Mouse (Mus musculus) kidney, postnatal 4 days (tissue): ENCODE measurements around the gene Mast4.

Source experiments
- DNase-seq, 2 experiments: peaks; one replicate each; pipeline ENCODE4 v3.0.0; 2021; ENCODE audit warnings: mixed read lengths in 2 of 2

Gene Mast4

DNA sequence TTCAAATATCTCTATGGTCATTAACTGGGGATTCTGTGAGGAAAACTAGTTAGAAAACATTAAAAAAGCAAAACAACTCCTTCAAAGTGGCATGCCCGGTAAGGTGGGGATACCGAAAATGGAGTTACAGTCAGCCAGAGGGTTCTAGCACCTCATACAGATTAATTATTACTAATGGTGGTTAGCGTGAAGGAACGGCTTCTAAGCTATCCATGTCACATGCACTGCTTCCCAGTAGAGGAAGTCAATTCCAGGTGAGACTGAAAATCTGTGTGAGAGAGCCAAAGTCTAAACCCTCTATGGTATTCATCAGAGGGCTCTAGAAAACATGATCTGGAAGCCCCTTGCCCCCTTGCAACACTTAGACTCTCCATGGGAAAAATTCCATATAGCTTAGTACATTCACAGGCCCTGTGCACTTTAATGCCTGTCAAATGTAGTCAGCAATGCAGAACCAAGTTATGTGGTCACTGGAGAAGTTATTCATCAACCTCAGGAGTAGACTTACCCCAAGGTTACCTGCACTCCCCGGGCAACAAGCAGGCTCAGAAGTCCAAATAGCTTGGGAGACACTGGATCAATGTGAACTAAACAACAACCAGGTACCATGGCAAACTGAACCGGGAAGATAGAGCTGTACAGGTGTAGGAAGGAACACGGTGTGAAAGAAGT is 96.1 kb downstream of the Mast4 start:
- DNase-seq = peak; percentile 24 to 67

DNA sequence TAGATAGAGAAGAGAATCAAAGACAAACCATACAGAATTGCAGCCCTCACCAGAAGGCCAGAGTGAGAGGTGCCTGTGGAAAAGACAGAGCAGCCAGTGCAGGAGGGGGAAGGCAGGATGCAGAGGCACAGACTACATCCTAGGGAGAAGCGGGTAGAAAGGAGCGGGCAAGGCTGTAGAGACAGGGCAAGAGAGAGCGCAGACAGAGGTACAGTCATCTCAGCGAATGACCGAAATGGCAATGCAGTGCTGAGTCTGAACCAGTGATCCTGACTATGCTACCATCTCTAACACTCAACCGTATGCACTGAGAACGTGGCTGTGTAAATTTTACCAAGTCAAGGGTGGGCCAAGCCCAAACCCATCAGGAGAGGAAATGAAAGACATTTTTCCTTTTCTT is 102.1 kb downstream of the Mast4 start:
- DNase-seq = no peak

DNA sequence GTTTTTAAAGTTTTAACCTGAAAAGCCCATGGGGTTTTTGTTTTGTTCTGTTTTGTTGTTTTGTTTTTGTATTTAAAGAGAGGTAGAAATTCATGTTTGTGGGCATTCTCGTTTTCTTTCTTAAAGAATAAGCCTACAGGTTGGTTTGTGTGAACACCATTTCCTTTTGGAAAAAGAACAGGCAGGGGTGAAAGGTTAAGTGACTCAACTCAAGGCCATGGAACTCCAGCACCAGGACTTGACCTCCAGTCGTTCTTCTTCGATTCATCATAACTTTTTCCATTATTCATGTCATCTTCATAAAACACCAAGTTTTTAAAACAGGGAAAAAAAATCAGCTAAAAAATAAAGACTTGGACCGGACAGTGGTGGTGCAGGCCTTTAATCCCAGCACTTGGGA is 105.2 kb downstream of the Mast4 start:
- no peak for DNase-seq

DNA sequence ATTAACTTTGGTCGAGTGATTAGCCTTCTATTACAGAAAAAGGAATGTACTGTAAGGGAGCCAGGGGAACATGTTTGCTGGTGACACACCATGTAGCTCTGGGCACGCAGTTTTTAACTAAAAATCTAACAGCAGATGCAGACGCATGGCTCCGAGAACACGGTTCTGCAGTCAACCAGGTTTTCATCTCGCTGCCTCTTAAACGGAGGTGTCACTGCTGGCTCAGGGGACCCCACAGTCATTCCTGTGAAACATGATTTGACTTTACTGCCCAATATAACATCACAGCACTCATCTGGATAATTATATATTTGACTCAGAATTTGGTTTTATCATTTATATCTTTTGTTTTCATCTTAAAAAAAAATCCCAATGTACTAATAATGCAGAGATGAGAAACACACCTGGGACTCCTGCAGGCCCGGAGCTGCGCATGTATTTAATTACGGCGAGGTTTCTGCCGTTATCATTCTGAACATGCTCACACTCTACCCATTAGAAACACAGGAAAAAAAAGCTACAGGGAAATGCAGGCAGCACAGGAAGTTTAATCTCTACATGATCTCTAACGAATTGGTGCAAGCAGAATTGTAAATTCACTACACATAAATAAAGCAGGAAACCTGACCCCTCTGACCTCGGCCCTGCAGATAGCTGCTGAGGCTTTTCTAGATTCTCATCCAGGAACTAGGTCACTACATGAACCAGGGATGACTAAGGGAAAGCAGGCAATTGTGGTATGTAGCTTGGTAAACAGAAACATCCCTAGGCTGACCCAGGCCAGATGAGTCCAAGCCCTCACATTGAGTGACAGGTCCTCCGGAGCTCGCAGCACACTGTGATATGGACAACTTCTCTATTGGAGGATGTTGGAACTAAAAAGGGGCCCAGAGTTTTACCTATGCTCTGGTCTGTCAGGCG is 108.1 kb downstream of the Mast4 start:
- peak; percentile 32 to 50 for DNase-seq

DNA sequence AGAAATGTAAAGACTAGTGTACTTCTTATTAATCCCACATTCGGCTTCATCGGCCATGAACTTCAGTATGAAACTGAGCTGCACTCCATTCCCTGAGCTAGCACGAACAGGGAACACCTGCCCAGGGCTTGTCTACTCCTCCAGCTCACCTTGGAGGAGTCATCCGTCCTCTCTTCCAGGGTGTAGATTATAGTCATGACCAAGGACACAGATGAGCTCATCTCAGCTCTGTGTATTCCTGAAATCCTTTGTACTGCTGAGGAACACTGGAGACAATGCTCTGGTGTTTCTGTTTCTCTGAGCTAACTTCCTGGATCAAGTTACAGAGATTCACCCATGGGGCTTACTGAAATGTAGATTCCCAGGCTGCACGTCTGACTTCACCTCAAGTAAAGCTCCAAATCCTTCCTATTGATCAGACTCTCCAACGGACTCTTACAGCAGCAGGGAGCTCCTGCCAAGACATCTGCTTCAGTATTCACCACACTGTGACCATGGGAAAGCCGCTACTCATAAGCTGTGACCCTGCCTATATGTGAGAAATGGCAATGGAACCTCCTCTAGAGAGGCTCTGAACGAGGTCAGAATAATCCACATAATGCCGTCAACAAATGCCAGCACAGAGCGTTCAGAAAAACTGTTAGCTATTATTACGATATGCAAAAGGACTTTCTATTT is 108.9 kb downstream of the Mast4 start:
- no peak for DNase-seq

DNA sequence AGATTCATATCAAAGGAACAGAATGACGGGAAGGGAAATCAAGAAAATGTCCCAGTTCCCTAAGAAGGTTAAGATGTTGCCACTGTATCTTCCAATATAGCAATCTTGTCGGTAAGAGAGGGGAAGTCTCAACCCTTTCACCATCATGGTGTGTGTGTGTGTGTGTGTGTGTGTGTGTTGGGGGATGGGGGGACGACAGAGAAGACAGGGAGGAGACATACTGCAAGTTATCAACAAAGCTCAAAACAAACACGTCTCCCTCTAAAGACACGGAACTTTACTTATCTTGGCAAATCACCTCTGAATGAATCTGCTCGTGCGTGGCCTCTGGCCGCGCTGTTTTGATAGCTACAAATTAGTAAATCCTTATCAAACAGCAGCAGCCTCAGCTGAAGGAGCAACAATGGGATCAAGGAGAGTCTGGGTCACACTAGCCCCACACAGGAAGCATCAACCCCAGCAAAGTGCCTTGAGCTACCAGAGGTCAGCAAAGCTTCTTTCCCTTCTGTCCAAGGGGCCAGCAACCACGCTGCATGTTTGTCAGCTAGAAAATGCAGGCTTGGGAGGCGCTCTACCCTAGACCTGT is 113.7 kb downstream of the Mast4 start:
- DNase-seq = no peak

DNA sequence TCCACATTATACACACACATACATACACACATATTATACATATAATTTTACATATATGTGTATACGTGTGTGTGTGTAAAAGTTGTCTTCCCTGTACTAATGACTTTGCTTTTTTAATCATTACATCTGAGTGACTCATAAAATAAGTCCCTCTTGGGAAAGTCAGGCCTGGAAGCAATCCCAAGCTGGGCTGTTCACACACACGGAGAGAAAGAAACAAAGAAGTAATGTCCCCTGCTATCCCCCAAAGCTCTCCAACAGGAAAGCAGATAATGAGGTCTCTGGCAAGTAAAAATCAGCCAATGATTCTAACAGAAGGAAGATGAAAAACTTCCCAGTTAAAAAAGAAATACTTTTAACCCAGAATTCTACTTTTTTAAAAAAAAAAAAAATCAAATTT is 114.3 kb downstream of the Mast4 start:
- DNase-seq = no peak

DNA sequence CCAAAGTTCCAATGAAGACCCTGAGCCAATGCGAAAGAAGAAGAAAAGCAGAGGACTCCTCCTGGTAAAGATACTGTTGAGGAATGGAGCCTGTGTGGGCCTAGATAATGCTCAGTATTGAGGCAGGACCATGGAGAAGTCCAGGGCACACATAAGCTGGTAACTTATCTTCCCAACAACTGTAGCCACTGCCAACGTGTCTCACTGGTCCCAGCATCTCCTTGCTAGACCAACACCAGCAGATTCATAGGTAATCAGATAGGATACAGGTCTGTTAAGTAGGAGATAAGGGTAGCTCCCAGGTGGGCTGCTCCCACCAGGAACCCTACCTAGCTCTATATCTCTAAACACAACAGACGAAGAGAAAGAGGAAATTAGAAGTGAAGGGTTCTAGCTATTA is 116.8 kb downstream of the Mast4 start:
- DNase-seq = no peak

DNA sequence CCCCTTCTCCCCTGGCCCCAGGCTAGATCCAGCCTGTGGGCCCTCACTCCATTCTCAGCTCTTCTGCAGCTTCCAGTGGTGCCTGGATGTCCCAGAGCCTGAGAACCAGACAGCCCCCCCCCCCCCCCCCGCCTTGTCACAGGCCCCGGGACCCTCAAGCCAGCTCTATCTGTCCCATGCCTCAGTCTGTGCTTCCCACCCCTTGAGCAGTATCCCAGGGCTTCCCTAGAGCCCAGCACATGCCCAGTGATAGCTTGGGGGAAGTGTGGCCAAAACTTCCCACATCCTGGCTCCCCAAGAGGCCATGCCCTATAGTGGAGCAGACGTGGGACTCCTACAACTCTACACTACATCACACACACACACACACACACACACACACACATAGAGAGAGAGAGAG is 119.8 kb downstream of the Mast4 start:
- no peak for DNase-seq

DNA sequence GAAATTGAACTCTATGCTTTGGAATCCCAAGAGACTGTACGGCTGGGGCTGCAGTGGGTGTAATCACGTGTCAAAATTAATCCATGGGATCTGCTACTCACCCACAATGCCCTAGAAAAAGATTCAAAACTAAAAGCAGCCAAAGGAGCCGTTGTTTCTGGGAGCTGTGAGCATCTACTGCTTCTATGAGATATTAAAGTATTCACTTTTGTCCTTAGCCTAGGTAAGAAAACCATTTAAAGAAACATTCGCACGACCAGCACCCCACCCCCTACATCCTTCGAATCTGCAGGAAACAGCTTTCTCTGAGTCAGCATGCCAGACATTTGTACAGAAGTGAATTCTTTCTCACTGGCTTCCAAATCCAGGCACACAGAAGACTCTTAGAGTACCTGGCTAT is 122.3 kb downstream of the Mast4 start:
- DNase-seq = no peak

DNA sequence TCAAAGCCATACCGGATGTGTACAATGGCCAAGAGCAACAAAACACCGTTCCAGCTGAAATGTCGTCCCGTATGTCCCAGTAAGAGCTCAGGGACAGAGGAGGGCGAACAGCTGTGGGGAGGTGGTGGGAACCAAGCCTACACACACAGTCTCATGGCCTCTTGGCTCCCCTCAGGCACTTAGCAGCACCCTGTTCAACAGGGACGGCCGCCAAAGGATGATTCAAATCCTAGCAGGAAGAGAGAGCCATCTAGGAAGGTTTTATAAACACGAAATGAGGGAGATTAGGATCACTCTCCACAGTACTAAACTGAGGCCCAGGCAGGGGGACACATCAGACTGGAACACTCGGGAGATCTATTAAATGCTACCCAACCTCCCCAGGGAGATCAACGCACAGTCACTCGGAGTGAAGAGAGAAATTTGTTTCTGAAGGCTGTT is 122.8 kb downstream of the Mast4 start:
- peak; percentile 42 to 52 for DNase-seq

DNA sequence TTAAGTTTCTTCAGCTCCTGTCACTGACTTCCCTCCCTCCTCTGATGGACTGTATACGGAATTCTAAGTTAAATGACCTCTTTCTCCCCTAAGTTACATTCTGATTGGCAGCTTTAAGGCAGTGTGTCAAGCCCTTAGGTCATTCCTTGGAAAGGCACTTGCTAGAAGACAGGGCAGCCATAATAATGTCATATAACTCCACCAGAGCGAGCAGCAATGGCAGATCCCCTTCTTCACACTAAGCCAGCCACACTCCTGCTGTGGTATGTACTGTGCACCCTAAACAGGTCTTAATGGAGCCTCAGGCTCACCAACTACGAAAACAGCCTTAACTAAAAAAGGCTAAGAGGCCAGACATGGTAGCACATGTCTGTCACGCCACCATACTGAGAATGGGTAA is 123.6 kb downstream of the Mast4 start:
- no peak for DNase-seq

DNA sequence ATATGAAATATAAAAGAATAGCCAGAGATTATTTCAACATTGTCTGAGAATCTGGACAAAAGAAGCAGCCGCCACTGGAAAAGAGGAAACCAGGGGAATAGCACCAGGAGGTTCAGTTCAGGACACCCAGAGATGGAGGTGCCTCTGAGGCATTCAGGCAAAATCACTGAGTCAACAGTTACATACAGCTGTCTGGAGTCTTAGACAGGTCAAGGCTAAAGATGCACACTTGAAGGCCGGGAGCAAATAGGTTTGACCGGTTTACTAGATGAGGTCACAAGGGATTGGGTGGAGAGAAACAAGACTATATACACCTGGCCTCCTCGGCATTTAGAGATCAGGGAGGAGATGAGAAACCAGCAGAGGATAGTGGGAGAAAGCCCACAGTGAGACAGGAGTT is 127.1 kb downstream of the Mast4 start:
- DNase-seq = no peak

DNA sequence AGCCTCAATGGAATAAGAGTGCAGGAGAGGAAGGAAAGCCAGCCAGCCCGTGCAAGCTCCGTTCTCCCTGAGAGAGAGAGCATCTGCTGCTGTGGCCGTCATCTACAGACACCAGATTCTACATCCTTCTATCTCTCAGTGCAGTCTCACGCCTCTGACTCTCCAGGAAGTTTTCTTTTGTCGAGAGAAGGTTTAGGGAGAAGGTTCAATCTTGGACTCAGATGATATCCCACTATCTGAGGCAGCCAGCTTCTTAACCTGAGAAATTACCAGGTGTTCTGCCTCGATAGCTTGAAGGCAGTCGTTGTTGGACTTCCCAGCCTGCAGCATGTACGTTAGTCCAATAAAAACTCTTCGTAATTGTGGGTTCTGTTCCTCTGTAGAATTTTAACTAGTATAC is 127.7 kb downstream of the Mast4 start:
- DNase-seq = no peak

DNA sequence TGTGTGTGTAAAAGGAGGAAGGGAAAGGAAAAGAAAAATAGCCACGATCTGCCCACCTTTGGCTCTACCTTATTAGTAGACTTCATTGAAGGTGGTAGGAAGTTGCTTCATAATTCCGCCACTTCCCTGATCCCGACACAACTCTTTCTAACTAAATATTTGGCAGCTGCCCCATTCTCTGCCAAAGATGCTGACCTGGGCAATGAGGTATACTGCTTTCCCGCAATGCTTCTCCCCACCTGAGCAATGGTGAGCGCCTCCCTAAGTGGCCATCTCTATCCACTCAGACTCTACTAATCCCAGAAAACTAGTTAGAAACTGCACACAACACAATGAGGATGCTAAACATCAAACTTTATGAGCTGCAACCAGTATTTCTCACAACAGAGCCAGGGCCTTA is 129.1 kb downstream of the Mast4 start:
- DNase-seq = no peak

DNA sequence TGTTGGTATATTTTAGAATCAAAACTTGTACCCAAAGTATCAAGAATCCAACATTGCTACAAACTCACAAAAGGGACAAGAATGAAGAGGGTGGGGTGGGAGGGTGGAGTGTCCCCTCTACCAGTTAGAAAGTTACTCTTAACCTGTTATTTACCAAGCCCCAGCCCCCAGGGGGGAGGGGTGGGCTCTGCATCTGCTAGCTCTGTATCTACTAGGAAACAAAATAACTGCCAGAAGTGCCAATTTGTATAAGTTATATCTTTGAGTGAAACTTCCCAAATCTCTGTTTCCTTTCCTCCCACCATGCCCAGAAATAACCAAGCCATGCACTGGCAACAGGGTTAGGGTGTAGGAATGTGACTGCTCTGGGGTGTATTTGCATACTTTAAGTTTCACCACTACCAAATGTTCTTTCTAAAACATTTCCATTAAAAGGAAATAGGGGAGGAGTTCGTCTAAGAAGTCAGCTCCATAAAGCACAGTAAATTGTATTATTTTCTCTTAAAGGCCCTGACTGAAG is 130.9 kb downstream of the Mast4 start:
- no peak for DNase-seq

DNA sequence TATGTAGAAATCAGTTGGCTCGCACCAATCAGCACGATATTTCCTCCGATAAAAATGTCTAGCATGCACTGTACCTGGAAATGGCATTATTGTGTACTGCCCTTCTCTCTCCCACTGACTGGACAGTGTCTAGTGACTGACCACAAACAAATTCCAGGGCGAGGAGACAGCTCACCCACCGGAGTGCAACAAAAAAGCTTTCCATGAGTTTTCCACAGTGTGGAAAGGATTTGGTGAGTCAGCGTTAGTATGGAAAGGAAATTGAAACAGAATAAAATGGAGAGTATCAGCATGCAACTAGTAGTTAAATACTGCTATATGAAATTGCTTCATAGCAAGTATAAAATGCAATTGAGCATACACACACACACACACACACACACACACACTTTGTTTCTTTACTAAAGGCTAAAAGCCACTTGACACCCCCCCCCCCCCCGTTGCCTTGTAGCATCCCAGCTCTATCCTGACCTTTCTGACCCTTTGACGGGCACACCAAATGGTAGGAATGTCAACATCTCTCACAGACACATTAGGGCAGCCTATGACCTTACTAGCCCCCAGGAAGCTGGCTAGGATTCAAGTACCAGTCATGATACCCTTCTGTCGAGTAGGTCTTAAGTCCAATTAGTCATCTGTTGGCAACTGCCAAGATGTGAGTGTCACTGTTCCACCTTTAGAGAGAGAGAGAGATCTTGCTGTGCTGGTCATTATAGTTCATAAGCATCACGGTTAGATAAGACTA is 133.1 kb downstream of the Mast4 start:
- no peak for DNase-seq

DNA sequence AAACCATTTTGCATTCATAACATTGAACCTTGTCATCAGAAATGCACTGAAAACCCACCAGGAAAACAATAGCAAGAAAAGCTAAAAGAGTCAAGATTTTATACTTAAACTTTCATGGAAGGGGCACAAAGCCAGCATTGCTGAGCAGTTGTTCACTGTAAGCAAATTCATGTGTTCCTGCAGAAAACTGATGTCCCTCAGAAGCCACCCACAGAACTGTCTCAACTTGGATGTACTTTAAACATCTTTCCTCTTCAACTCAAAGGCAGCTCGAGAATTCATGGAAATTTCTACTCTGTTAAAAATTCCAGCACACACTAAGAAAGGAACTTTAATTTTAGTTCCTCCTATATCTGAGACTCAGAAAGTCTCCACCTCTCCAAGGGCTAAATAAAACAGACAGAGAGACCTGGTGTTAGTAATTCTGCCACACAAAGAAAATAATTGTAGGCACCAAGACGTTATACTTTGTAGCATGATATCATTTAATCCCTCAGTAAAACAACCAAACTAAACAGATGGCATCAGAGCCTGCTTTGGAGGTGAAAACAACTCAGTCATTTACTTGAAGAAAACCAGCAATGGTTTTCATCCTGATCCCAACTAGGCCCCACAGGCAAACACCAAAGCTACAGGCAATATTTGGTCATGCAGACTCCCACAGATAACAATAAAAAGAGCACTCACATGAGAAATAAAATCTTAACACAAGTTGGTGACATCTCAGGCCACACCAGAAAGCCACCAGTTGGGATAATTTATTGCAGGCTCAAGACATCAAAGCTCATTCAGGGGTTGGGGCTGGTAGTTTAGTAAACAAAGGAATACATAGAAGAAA is 134.3 kb downstream of the Mast4 start:
- DNase-seq = no peak

DNA sequence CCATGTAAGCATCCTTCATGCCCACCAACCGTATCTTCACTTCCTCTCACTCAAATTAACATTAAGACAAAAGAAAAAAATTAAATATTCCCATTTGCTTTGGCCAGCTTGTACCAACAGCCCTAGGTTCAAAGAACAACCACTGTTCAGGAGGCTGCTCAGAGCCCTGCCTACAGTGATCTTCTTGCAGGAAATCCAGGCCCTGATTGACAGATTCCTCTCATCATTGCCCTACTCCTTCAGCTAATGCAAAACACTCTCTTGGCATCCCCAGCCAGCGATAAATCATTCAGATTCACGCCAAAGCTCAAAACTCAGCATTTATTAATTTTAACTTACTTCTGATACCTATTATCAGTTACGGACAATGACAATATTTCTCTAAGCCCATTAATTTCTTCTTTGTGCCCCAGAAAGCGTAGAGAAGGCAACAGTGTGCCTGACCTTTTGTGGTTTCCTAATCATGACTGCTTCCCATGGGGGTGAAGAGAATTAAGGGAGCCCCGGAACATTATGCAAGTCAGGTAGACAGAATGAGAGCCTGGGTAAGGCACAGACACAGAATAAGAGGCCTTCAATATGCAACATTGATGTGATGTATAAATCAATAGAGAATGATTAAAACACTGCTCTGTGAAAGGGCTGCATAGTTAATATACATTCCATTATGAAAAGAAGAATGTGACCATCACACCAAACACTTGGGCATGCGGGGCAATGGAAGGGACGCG is 135.9 kb downstream of the Mast4 start:
- DNase-seq = no peak

DNA sequence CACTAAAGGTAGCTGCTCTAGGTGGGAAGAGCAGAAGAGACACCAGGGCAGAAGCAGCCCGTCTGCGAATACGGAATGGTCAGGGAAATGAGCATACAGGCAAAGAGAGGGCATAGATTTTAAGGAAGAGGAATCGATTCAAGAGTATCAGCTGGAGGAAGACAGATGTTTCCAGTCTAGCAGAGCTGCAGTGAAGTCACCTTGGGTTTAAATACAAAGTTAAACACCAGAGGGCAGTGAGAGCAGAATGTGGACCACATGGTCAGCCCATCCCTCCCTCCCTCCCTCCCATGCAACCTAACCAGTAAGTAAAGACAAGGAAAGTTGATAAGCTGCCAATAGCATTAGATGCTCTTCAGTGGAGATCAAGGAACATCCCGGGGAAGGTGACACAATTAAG is 138.0 kb downstream of the Mast4 start:
- no peak for DNase-seq

DNA sequence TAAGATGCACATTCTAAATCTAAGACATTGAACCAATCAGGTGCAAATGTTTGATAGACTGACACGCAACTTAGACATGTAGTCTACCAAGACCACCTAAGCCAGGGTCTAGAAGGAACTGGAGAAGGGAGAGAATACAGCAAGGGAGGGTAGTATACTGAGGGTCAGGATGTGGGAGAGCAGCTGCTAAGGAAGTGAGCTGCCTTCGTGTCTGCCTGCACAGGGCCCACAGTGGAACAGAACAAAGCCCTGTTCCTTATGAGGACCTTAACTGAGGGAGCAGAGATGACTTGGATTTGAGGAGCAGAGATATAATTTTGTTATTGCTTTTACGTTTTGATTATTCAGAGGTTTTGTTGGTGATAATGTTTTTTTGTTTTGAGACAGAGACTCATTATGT is 138.4 kb downstream of the Mast4 start:
- DNase-seq = no peak
